Mouse (Mus musculus) monocyte, adult 5-6 weeks (primary cell): ENCODE results near the gene Tmem102. TPM values are rescaled to one million over a fixed set of nuclear protein-coding genes. Genes with fewer than 3 reads are reported as not detected.

ENCODE experiments used
- ATAC-seq: fragments of 153-309, 156-312 bp; replicated peaks from 2 replicates; pipeline ENCODE4 v1.8.0; 2017; ENCODE audit warnings: mild to moderate bottlenecking; ENCODE audit not compliant: low TSS enrichment, insufficient number of reproducible peaks, severe bottlenecking, poor library complexity, low FRiP score
- total RNA-seq: library from RNA; stranded (forward); fragments of 200-1000, 200-491, 200-594 nt; gene quantifications from 3 replicates; pipeline ENCODE4 v1.2.3, GENCODE M21; 2017

The Tmem102 gene
- not detected in 3 replicates for total RNA-seq

DNA sequence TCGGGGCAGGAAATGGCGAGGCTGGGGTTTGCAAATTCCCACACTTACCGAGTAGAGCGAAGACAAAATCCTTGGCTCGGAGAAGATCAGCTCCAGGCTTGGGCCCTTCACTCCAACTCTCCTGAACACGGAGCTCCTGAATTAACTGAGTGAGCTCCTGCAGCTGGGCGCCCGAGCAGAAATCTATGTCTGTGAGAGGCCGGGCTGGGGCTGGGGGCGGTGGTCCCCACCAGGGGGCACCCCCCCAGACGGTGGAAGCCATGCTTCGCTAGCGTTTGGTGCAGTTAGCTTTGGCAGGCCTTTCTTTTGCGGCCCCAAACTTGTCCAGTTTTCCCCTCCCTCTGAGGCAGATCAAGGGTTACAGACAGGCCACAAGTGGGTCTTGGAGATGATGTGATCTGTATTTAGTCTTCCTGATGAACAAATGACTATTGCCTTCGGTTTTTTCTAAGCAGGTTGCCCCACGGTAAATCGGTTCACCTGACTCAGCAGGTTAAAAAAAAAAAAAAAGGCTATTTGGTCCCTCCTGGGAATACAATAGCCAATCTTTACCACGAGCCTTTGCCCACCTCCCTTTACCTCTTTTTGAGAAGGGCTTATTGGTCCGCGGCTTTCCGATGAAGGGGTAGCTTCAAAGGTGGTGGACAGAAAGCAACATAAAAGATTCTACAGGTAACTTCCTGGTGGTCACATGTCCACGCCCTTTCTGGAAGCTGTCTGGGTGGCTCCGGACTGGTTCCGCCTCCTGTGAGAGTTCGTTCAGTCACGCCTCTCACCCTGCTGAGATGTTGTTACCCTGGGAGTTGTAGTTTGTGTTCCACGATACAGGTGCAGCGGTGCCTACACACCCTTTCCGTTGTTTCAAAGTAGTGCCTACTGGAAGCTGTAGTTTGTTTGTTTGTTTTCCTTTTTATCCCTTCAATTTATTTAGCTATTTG lies at the start of gene Tmem102:
Gene Tmem102 (minus strand): TSS at position 653 of the 938 bp plus-strand sequence.
- no peak for ATAC-seq

- ATAC-seq, result no peak
These were observed 49.3 kb upstream of the Tmem102 start for GRCm38 (mm10) chr11:69854680-69855079.

DNA sequence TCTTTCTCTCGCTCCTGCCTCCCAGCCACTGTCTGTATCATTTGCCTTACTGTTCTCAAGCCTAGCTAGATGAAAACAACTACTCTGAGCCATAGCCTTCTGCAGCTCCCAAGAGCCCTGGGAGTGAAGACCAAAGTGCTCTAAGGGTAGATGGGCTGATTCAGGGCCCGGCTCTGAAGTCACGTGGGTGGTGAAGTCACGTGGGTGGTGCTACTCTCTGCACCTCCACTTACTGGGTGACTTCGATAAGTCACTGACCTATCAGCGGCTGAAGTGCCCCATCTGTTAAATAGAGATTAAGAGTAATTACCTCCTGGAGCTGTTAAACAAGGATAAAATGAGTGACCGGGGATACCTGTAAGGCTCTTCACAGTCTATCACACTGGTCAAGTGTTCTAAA lies 48.6 kb upstream of the Tmem102 start:
- ATAC-seq, result no peak

GRCm38 (mm10) chr11:69850754-69851153 lies 45.3 kb upstream of the Tmem102 start:
- ATAC-seq, result no peak

- ATAC-seq, result no peak
These were observed 44.5 kb upstream of the Tmem102 start for GRCm38 (mm10) chr11:69849884-69850283.

- ATAC-seq, result no peak
These were observed 43.7 kb upstream of the Tmem102 start for GRCm38 (mm10) chr11:69849128-69849527.

DNA sequence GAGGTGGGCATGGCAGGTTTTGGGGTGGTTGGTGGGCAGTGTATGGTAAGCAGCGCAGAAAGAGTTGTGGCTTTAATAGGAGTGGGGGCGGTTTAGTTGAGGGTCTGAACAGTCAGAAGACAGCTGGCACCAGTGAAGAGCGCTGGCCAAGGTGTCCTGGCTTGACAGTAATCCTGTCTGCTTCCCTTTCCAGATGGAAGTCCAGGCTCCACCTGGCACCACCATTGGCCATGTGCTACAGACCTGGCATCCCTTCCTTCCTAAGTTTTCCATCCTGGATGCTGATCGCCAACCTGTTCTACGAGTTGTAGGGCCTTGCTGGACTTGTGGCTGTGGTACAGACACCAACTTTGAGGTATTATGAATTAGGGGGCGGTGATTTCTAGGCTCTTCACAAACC lies 42.6 kb upstream of the Tmem102 start:
- no peak for ATAC-seq

DNA sequence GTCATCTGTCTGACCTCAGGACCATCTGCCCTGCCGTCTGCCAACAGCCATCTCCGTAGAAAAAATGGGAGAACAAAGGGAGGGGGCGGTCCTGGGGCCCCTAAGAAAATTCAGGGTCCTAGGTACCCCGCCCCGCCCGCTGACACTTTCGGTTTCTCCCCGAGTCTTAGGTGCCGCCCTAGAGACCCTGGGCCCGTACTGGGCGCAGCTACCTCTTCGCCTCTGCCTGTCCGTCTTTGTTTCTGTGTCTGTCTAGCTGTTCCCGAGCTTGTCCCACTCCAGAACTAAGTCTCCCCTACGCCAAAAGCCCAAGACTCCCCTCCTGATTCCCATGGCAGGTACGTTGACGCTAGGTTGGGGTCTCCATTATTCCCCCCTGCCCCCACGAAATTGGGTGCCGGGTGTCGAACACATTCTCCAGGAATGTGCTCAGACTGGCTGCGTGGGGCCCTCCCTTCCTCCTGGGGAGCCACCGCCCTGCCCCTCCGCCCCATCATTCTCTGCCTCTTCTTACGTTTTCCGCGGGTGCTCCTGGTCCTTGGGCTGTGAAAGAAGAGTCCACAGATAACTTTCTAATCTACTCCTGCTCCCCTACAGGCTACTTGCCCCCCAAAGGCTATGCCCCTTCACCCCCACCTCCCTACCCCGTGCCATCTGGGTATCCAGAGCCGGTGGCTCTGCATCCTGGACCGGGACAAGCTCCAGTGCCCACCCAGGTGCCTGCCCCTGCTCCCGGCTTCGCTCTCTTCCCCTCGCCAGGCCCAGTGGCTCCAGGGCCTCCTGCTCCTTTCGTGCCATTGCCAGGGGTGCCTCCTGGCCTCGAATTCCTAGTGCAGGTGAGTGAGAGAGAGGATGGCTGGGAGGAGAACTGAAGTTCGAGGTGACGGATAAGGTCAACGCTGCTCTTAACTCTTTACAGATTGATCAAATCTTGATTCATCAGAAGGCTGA lies 41.6 kb upstream of the Tmem102 start:
- no peak for ATAC-seq

- peak; percentile 75 for ATAC-seq
These were observed 40.8 kb upstream of the Tmem102 start, which contains the start of gene Plscr3 for GRCm38 (mm10) chr11:69846198-69846680. Gene Plscr3 (plus strand): TSS chr11:69846376.

DNA sequence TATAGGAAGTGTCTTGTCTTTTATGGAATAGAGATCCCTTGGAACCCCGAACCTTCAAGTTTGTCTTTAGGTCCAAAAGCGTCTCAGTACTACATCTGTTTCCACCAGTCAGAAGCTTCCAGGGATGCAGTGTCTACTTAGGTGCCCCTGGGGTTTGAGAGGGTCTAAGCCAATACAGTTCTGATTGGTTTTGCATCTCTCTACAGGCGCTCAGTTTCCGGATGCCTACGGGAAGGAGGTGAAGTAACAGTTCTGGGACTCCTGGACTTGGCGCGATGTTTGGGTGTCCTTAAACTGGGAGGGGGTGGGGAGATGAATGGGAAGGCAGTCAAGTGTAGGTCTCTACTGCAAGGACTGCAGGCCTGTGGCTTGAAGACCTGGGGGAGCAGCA lies 33.3 kb upstream of the Tmem102 start:
- ATAC-seq, result no peak

GRCm38 (mm10) chr11:69837952-69838713 lies 32.7 kb upstream of the Tmem102 start, which contains the start of gene Tmem256:
Gene Tmem256 (plus strand): TSS chr11:69838514.
- ATAC-seq, result peak; percentile 90

GRCm38 (mm10) chr11:69837604-69837951 lies 32.2 kb upstream of the Tmem102 start, which contains the start of gene Nlgn2:
Gene Nlgn2 (minus strand): TSS chr11:69837784.
- no peak for ATAC-seq

GRCm38 (mm10) chr11:69836703-69837576 lies 31.5 kb upstream of the Tmem102 start:
- ATAC-seq, result no peak

DNA sequence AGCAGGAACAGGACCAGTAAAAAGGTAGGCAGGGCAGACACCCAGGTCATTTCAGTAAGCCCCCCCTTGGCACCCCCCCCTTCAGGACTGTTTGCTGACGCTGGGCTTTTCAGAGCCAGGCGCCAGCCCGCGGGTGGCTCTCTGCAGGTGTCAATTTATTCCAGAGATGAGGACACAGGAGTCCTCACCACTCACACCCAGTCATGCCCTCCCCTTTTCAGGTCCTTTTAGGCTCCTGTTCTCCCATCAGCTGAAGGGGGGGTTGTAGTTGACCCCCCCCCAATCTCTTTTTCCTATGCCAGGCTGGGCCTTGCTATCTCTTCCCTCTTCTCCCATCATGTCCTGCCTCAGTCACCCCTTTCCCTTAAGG lies 30.5 kb upstream of the Tmem102 start:
- ATAC-seq, result no peak

DNA sequence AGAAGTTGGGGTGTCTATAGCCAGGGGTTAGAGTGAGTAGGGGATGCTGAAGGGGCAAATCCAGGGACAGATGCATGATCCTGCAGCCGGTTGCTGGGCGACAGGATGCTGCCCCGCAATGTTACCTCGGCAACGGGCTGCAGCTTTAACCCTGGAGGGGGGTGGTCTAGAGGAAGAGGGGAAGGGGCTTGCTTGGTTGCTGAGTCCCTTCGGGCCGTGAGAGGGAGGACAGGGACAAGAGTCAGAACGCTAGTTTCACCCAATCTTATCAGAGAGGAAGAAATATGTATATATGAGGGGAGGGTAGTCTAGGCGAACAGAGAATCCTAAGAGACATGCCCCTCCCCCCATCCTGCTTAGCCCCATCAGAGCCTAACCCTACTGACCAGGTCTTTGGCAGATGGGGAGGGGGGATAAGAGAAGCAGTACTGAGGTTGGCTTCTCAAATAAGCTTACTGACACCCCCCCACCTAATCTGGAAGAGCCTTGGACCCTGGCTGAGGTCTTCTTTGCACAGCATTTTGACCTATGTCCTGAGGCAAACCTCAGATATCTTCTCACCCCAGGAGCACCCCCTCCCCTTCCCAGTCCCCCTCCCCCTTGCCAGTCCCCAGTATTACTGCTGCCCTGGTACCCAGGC lies 30.0 kb upstream of the Tmem102 start:
- no peak for ATAC-seq

- ATAC-seq, result no peak
These were observed 28.7 kb upstream of the Tmem102 start for GRCm38 (mm10) chr11:69834001-69834549.

DNA sequence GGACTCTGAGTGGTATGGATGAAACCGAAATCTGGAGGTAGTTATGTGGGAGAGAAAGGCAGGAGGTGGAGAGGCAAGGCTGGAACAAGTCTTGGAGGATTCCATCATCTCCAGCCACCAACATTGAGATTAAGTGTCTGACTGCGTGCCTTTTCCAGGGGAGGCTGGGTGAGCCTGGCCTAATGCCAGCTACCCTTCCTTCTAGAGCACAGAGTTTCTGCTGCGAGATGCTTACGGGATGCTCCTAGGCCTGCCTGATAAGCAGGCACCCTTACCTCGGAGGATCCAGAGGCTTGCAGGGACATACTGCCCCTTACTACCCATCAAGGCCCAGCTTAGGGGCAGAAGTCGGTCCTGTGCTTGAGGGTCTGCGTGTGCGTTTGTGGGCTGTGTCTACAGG lies 28.1 kb upstream of the Tmem102 start:
- no peak for ATAC-seq
